Mouse (Mus musculus) intestine, embryonic 16.5 days (tissue): ENCODE results near the gene Tram1l1. TPM values are rescaled to one million over a fixed set of nuclear protein-coding genes. Genes with fewer than 3 reads are reported as not detected.
"Not testable (repeated sequence)": the region's sequence is repeated elsewhere in the genome, so short reads cannot be mapped to it uniquely, and the experiment has no call there.

Experiments used
- ATAC-seq: fragments of 200-750 bp; cut with Nextera tagmentation; 2 replicates; pipeline ENCODE4 v1.8.0; 2017; ENCODE audit warnings: moderate TSS enrichment, moderate library complexity
- H3K27ac ChIP-seq: fragments of 300-500 bp; sonication (generic); 2 replicates; pipeline ENCODE4 v1.5.1; 2014; ENCODE audit warnings: mild to moderate bottlenecking, low read length
- H3K27me3 ChIP-seq: fragments of 300-500 bp; sonication (generic); replicated peaks from 2 replicates; pipeline ENCODE4 v1.6.1; 2014; ENCODE audit warnings: low read length, control low read depth, mixed read lengths; ENCODE audit not compliant: control insufficient read depth, insufficient read depth
- H3K36me3 ChIP-seq: fragments of 300-500 bp; sonication (generic); 2 replicates; pipeline ENCODE4 v1.6.1; 2014; ENCODE audit warnings: low read length, control low read depth; ENCODE audit not compliant: control insufficient read depth, insufficient read depth
- H3K4me1 ChIP-seq: fragments of 300-500 bp; sonication (generic); 2 replicates; pipeline ENCODE4 v1.6.1; 2014; ENCODE audit warnings: low read length, control low read depth, mixed read lengths; ENCODE audit not compliant: control insufficient read depth, insufficient read depth
- H3K4me2 ChIP-seq: fragments of 300-500 bp; sonication (generic); 2 replicates; pipeline ENCODE4 v1.6.1; 2014; ENCODE audit warnings: low read depth, low read length, control low read depth
- H3K4me3 ChIP-seq: fragments of 300-500 bp; sonication (generic); 2 replicates; pipeline ENCODE4 v1.5.1; 2014; ENCODE audit warnings: mild to moderate bottlenecking, low read length
- H3K9ac ChIP-seq: fragments of 300-500 bp; sonication (generic); 2 replicates; pipeline ENCODE4 v1.6.1; 2014; ENCODE audit warnings: low read depth, low read length
- H3K9me3 ChIP-seq: fragments of 300-500 bp; sonication (generic); 2 replicates; pipeline ENCODE4 v1.6.1; 2016; ENCODE audit warnings: low read length, control low read depth; ENCODE audit not compliant: control insufficient read depth
- WGBS: fragments of 180-500 bp; shearing (Covaris S2); extraction: QIAGEN DNeasy Blood & Tissue Kit; methylation state at CpG from one replicate; pipeline ENCODE4 v1.1.7; 2014; 5-methylcytosine and 5-hydroxymethylcytosine counted together
- polyA plus RNA-seq: library from polyadenylated mRNA; unstranded; fragments of >200 nt; fragmentation: Nextera tagmentation; extraction: Ambion mirVana; gene quantifications from 2 replicates; pipeline ENCODE4 v1.2.1, GENCODE M21; 2015

The Tram1l1 gene
- polyA plus RNA-seq, result 4.2 and 4.7 TPM in 2 replicates

DNA sequence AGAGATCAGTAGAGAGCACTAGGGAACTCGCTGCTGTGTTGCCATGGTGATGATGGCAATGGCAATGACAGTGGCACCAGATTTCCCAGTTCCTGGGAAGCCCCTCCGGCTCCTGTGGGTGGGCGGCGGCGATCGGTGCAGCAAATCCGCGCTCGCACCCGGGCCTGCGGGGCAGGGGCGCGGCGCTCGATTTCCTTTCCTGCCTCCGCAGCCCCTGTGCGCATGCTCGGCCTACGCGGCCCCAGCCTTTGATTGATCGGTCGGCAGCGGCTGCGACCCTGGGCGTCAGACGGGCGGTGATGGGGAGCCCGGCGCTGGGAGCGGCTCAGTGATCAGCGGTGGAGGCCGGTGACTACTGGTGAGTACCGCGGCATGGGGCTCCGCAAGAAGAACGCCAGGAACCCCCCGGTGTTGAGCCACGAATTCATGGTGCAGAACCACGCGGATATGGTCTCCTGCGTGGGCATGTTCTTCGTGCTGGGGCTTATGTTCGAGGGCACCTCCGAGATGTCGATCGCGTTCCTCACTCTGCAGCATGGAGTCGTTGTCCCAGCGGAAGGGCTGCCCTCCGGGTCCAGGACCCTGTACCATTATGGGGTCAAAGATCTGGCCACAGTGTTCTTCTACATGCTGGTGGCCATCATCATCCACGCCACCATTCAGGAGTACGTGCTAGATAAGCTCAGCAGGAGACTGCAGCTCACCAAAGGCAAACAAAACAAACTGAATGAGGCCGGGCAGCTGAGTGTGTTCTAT is at the start of gene Tram1l1:
Gene Tram1l1, plus strand, starts transcription at position 35 of the 756 bp plus-strand sequence.
- peak within 1 kb of the TSS; percentile 72 for H3K9ac ChIP-seq
- no peaks in the 10 kb centered on the region for H3K36me3 ChIP-seq
- 4% methylated on average over 53 of the region's 53 CpGs for WGBS
- H3K4me2 ChIP-seq, result peak within 1 kb of the TSS; percentile 90
- H3K4me3 ChIP-seq, result peak within 1 kb of the TSS; percentile 65
- H3K4me1 ChIP-seq, result no peaks in the 10 kb centered on the region
- peak; percentile 89 for ATAC-seq
- no peaks in the 10 kb centered on the region for H3K27me3 ChIP-seq
- H3K27ac ChIP-seq, result no peak within 1 kb of the TSS
- H3K9me3 ChIP-seq, result no peaks in the 10 kb centered on the region

DNA sequence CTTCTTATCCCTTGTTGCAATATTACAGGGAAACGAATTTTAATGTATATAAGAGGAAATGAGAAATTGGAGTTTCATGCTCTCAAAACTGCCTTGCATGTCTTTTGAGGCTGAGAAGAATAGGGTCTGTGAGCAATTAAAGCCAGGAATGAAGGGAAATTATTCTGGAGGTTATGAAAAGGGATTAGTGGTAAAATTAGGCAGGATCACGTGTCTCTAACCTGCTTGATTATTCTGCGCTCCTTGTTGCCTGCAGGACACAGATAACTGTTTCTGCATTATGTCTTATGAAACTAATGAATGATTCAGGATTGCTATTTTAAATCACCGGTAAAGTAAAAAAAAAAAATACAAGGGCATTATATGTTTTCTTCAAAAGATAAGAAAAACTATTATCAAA is 49.4 kb upstream of the Tram1l1 start:
- no peak for ATAC-seq
- WGBS, result 78% methylated on average over 4 of the region's 4 CpGs

DNA sequence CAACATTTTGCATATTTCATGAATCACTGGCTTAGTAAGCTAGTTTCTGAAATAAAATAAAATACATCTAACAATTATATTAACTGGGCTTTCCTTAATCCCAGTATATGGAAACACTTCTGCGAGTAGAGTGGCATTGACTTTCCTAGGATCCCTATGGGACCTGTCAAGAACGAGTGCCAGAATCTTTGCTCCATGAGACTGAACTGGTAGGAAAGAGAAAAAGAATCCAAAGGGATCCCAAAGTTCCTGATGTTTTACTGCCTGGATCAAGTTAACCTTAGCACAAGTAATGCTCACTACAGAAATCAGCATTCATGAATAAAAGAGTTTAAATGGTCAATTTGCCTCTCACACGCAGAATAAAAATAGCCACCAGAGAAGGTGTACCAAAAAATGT is 49.0 kb upstream of the Tram1l1 start:
- no peak overlapping the region for H3K9ac ChIP-seq
- no peak overlapping the region for H3K27ac ChIP-seq
- H3K4me1 ChIP-seq, result no peaks in the 10 kb centered on the region
- no peak overlapping the region for H3K4me3 ChIP-seq
- H3K4me2 ChIP-seq, result no peak overlapping the region
- H3K27me3 ChIP-seq, result no peaks in the 10 kb centered on the region
- WGBS, result 83% methylated on average over 3 of the region's 3 CpGs
- no peaks in the 10 kb centered on the region for H3K9me3 ChIP-seq
- no peaks in the 10 kb centered on the region for H3K36me3 ChIP-seq
- no peak for ATAC-seq

More for the DNA sequence above, 49.4 kb upstream of the Tram1l1 start:
- no peak overlapping the region for H3K4me3 ChIP-seq
- no peaks in the 10 kb centered on the region for H3K36me3 ChIP-seq
- H3K27ac ChIP-seq, result no peak overlapping the region
- H3K9ac ChIP-seq, result no peak overlapping the region
- no peaks in the 10 kb centered on the region for H3K4me1 ChIP-seq
- no peak overlapping the region for H3K4me2 ChIP-seq
- H3K9me3 ChIP-seq, result no peaks in the 10 kb centered on the region
- H3K27me3 ChIP-seq, result no peaks in the 10 kb centered on the region

DNA sequence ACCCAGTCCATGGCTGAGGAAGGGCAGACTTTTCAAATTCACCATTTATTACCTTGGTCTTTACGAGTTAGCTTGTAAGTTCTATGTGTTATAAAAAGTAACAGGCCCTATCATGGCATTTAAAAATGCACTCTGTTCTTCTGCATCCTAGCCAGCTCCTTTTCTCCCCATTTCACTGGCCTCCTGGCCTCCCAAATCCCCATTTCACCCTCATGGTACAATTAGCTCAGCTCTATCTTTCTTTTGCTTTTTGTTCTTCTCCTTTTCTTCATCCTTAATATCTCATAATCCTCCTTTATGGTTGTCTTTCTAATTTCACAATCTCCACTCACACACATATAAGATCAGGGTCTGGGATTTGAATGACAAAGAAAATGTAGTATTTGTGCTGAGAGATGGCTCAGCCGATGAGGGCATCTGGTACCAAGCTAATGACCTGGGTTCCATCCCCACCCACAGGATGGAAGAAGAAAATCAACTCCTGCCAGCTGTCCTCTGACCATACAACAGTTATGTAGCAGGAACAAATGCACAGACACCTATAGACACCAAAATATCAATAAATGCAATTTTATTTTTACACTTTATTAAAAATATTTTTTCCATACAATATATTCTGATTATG is 48.1 kb upstream of the Tram1l1 start:
- Histone ChIP-seq H3K27ac (no peak overlapping the region), H3K4me3 (no peak overlapping the region), H3K9ac (no peak overlapping the region), H3K4me1 (no peaks in the 10 kb centered on the region), H3K9me3 (no peaks in the 10 kb centered on the region), H3K27me3 (no peaks in the 10 kb centered on the region), H3K36me3 (no peaks in the 10 kb centered on the region), H3K4me2 (no peak overlapping the region)
- no peak for ATAC-seq
- 57% methylated on average over 2 of the region's 2 CpGs for WGBS

DNA sequence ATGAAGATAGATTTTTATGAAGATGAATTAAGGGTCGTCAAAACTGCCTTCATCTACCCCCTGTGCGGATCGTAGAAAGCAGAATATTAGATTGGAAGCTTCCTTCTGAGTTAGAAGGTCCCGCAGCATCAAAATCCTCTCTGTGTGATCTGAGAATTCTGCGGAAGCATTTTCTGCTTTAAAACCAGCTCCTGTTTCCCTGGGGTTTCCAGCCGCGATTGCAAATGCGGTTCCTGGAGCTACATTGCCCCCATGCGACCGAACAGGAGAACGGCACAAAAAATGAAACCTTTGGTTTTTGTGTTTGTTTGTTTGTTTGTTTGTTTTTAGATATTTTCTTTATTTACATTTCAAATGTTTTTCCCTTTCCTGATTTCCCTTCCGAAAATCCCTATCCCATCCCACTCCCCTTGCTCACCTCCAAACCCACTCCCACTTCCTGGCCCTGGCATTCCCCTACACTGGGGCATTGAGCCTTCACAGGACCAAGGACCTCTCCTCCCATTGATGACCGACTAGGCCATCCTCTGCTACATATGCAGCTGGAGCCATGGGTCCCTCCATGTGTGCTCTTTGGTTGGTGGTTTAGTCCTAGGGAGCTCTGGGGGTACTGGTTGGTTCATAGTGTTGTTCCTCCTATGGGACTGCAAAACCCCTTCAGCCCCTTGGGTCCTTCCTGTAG is 45.6 kb upstream of the Tram1l1 start:
- whole genome bisulfite sequencing, result 13% methylated on average over 13 of the region's 13 CpGs
- H3K27ac ChIP-seq, H3K4me1 ChIP-seq, H3K4me3 ChIP-seq, H3K9me3 ChIP-seq, H3K36me3 ChIP-seq, H3K9ac ChIP-seq, H3K4me2 ChIP-seq, ATAC-seq, H3K27me3 ChIP-seq: not testable (repeated sequence)

DNA sequence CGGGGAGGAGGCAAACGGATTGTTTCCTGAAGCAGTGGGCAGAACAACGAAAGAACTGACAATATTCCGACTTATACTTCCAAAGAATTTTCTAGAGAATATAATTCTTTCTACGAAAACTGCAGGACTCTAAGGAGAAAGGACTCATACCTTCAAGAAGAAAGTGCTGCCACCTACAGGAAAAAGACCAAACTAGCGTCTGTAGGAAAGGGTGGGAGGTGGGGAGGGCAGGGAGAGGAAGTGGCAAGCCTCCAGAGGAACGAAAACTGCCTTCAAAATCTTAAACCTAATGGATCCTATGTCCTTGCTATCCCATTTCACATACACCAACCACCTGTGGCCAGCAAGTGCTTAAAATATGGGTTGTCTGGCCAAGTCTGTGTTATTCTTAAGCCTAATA is 31.7 kb upstream of the Tram1l1 start:
- 42% methylated on average over 7 of the region's 7 CpGs for WGBS

DNA sequence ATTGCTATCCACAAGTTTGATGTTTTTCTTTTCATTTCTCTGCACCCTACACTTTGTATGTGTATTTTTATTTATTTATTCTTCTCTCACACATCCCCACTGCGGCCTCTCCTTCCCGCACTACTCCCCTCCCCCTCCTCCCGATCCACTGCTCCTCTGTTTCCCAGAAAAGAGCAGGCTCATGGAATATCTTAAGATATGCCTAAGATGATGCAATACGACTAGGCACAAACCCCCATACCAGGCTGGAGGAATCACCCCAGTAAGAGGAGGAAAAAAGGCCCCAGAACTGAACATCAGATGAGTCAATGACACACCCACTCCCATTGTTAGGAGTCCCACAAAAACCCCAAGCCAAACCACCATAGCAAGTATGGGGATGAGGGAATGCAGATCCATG is 1.4 kb upstream of the Tram1l1 start:
- no peak overlapping the region for H3K27ac ChIP-seq
- H3K4me1 ChIP-seq, result no peaks in the 10 kb centered on the region
- H3K4me3 ChIP-seq, result no peak overlapping the region
- no peak overlapping the region for H3K9ac ChIP-seq
- no peaks in the 10 kb centered on the region for H3K36me3 ChIP-seq
- ATAC-seq, result no peak
- 65% methylated on average over 4 of the region's 4 CpGs for WGBS
- H3K9me3 ChIP-seq, result no peaks in the 10 kb centered on the region
- no peak overlapping the region for H3K4me2 ChIP-seq
- no peaks in the 10 kb centered on the region for H3K27me3 ChIP-seq

More for the DNA sequence above, 31.7 kb upstream of the Tram1l1 start:
- not testable (repeated sequence) for H3K9me3 ChIP-seq, H3K27me3 ChIP-seq, H3K4me1 ChIP-seq, H3K4me2 ChIP-seq, ATAC-seq, H3K36me3 ChIP-seq, H3K4me3 ChIP-seq, H3K27ac ChIP-seq, H3K9ac ChIP-seq

DNA sequence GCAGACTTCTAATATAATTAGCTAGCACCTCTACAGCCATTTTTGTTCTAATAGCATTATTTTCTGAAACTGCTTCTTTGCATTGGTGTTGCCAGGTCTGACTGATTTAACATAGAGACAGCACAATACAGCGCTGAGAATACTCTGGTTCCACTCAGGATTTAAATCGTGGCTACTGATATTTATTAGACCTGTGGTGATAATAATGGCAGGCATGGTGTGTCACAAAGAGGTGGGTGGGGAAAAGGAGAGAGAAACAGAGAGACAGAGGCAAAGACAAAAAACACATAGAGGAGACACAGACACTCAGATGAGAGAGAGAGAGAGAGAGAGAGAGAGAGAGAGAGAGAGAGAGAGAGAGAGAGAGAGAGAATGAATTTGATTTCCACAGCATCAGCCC is 257 bp upstream of the Tram1l1 start:
- Histone ChIP-seq H3K9ac (peak overlapping the region; percentile 72), H3K36me3 (no peaks in the 10 kb centered on the region), H3K27ac (no peak overlapping the region), H3K4me3 (peak overlapping the region; percentile 65), H3K9me3 (no peaks in the 10 kb centered on the region), H3K27me3 (no peaks in the 10 kb centered on the region), H3K4me2 (peak overlapping the region; percentile 90), H3K4me1 (no peaks in the 10 kb centered on the region)
- ATAC-seq, result peak; percentile 18; the same call in 1 of the 2 replicates
- 15% methylated on average over 2 of the region's 2 CpGs for WGBS

DNA sequence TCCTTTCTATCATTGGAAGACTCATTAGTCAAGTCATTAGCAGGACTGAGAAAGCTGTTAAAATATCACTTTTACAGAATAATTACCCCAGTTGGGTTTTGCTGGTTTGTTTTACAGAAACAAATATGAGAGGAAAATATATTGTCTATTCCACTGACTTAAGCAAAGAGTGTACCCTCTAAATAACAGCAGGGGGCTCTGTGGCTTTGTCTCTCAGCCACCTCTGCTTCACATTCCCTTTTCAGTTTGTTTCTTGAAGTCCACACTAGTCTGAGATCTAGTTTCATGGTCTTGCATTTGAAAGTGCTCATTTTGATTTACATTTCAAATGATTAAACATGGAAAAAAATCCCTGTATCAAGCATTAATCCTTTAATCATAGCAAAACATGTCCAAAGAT is 25.8 kb downstream of the Tram1l1 start:
- Histone ChIP-seq H3K27me3 (no peaks in the 10 kb centered on the region), H3K4me1 (no peaks in the 10 kb centered on the region), H3K9me3 (no peaks in the 10 kb centered on the region), H3K4me2 (no peak overlapping the region), H3K36me3 (no peaks in the 10 kb centered on the region), H3K4me3 (no peak overlapping the region), H3K27ac (no peak overlapping the region), H3K9ac (no peak overlapping the region)
- no peak for ATAC-seq
